Mouse (Mus musculus): ENCODE results near the gene Hist1h2bg.

DNA sequence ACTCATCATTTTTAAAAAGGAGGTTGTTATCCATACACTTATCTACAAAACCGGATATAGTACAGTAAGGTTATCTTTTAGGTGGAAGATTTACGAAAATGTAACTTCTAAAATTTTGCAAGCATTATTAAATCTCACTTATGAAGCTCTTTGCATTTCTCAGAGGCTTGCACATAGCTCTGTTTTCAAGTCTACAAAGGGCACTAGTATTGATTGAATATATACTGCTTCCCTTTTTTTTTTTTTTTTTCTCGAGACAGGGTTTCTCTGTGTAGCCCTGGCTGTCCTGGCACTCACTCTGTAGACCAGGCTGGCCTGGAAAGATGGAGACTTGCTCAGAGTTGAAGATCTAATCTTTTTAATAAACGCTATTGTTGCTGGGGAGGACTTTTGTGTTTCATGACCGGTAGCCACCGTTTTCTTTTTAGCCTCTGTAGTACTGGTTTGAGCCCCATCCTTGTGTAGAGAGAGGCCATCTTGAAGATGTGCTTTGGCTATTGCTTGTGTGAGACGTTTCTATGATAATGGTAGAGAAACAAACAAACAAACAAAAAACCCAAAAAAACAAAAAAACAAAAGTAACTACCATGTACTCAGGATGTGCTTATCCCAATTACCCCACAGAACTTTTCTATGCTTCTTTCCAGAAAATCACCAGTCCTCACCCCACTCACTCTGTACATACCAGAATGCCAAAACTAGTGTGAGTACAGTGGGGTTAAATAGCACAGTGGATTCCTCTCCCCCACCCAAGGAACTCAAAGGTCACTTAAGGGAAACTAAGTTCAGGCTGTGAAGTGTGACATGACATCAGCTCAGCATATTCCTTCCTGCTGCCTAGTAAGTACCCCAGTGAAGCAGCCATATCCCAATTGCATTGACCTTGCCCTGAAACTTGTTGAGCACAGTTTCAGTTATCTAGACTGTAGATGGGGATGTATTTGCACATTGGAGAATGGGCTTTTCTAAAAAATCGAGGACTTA lies 19.0 kb upstream of the Hist1h2bg start:
- TF ChIP-seq POLR2A (IDR thresholded peaks at IDR 0.05; ENCODE audit: borderline replicate concordance, extremely low read depth, insufficient read depth, insufficient read length, poor library complexity, severe bottlenecking) (no peak), CTCF (IDR thresholded peaks at IDR 0.05; ENCODE audit: borderline replicate concordance, extremely low read depth, insufficient read depth, insufficient read length) (no peak)

Measured in brain, embryonic 14.5 days (tissue).